Mouse (Mus musculus): ENCODE data around the gene Cpxm1. TPM values are rescaled to one million over a fixed set of nuclear protein-coding genes. Genes with fewer than 3 reads are reported as not detected.

The Cpxm1 gene
- total RNA-seq (2014; rRNA removed) (0.46 and 0.54 TPM in 2 replicates), polyA plus RNA-seq (2012; rRNA removed) (1.4 and 1.6 TPM in 2 replicates)

- H3K4me3 ChIP-seq (ENCODE audit: insufficient read depth, low read depth, low read length) = peak within 1 kb of the TSS; percentile 45
- no peak within 1 kb of the TSS for H3K27ac ChIP-seq (replicated peaks; ENCODE audit: insufficient read depth, low read depth, low read length)
- 6% methylated on average over 45 of the region's 53 CpGs for WGBS
- no peaks in the 10 kb centered on the region for H3K79me2 ChIP-seq (ENCODE audit: control insufficient read depth, insufficient read depth, low read length)
- peaks cover 7% of the 10 kb centered on the region for H3K27me3 ChIP-seq (ENCODE audit: control insufficient read depth, insufficient read depth, low read length)
- DNase-seq (ENCODE audit: extremely low read depth, low read depth, low spot score) = no peak
- TF ChIP-seq CTCF (IDR thresholded peaks at IDR 0.05; ENCODE audit: low read depth, low read length) = no peak
- no peak for TF ChIP-seq POLR2A (IDR thresholded peaks at IDR 0.05; ENCODE audit: extremely low read depth, insufficient read depth, low read length)
- no peaks in the 10 kb centered on the region for H3K4me1 ChIP-seq (ENCODE audit: control insufficient read depth, insufficient read depth, low read length)
- no peaks in the 10 kb centered on the region for H3K36me3 ChIP-seq (ENCODE audit: control insufficient read depth, insufficient read depth, low read length)
- peak within 1 kb of the TSS; percentile 57 for H3K9ac ChIP-seq (ENCODE audit: low read depth, low read length)
Measured at GRCm38 (mm10) chr2:130397186-130397985, at the start of gene Cpxm1. TSS of gene Cpxm1 (minus strand) at chr2:130397574.

- WGBS = 83% methylated on average over 10 of the region's 10 CpGs
- no peak overlapping the region for H3K4me3 ChIP-seq (ENCODE audit: insufficient read depth, low read depth, low read length)
- no peak for DNase-seq (ENCODE audit: extremely low read depth, low read depth, low spot score)
- no peak overlapping the region for H3K27ac ChIP-seq (replicated peaks; ENCODE audit: insufficient read depth, low read depth, low read length)
- TF ChIP-seq CTCF (IDR thresholded peaks at IDR 0.05; ENCODE audit: low read depth, low read length) (no peak), POLR2A (IDR thresholded peaks at IDR 0.05; ENCODE audit: extremely low read depth, insufficient read depth, low read length) (no peak)
- H3K27me3 ChIP-seq (ENCODE audit: control insufficient read depth, insufficient read depth, low read length) = no peaks in the 10 kb centered on the region
- H3K36me3 ChIP-seq (ENCODE audit: control insufficient read depth, insufficient read depth, low read length) = peaks cover 20% of the 10 kb centered on the region; the same call in 1 of the 2 replicates
- peaks cover 6% of the 10 kb centered on the region; the same call in 1 of the 2 replicates for H3K4me1 ChIP-seq (ENCODE audit: control insufficient read depth, insufficient read depth, low read length)
- no peak overlapping the region for H3K9ac ChIP-seq (ENCODE audit: low read depth, low read length)
- no peaks in the 10 kb centered on the region for H3K79me2 ChIP-seq (ENCODE audit: control insufficient read depth, insufficient read depth, low read length)
Measured at GRCm38 (mm10) chr2:130442162-130442561, 44.8 kb upstream of the Cpxm1 start.

GRCm38 (mm10) chr2:130439840-130440480 is 42.6 kb upstream of the Cpxm1 start:
- TF ChIP-seq POLR2A (IDR thresholded peaks at IDR 0.05; ENCODE audit: extremely low read depth, insufficient read depth, low read length) (no peak), CTCF (IDR thresholded peaks at IDR 0.05; ENCODE audit: low read depth, low read length) (no peak)
- H3K9ac ChIP-seq (ENCODE audit: low read depth, low read length) = no peak overlapping the region
- H3K79me2 ChIP-seq (ENCODE audit: control insufficient read depth, insufficient read depth, low read length) = no peaks in the 10 kb centered on the region
- peaks cover 20% of the 10 kb centered on the region; the same call in 1 of the 2 replicates for H3K36me3 ChIP-seq (ENCODE audit: control insufficient read depth, insufficient read depth, low read length)
- no peaks in the 10 kb centered on the region for H3K27me3 ChIP-seq (ENCODE audit: control insufficient read depth, insufficient read depth, low read length)
- DNase-seq (ENCODE audit: extremely low read depth, low read depth, low spot score) = no peak
- WGBS = over 99% methylated on average over 4 of the region's 4 CpGs
- no peak overlapping the region for H3K4me3 ChIP-seq (ENCODE audit: insufficient read depth, low read depth, low read length)
- no peak overlapping the region for H3K27ac ChIP-seq (replicated peaks; ENCODE audit: insufficient read depth, low read depth, low read length)
- H3K4me1 ChIP-seq (ENCODE audit: control insufficient read depth, insufficient read depth, low read length) = no peaks in the 10 kb centered on the region

GRCm38 (mm10) chr2:130438861-130439260 is 41.5 kb upstream of the Cpxm1 start:
- Histone ChIP-seq H3K27ac (replicated peaks; ENCODE audit: insufficient read depth, low read depth, low read length) (no peak overlapping the region), H3K79me2 (ENCODE audit: control insufficient read depth, insufficient read depth, low read length) (no peaks in the 10 kb centered on the region; the same call in 1 of the 2 replicates), H3K9ac (ENCODE audit: low read depth, low read length) (no peak overlapping the region), H3K4me3 (ENCODE audit: insufficient read depth, low read depth, low read length) (no peak overlapping the region), H3K27me3 (ENCODE audit: control insufficient read depth, insufficient read depth, low read length) (no peaks in the 10 kb centered on the region), H3K36me3 (ENCODE audit: control insufficient read depth, insufficient read depth, low read length) (peaks cover 18% of the 10 kb centered on the region; the same call in 1 of the 2 replicates), H3K4me1 (ENCODE audit: control insufficient read depth, insufficient read depth, low read length) (no peaks in the 10 kb centered on the region)
- 91% methylated on average over 3 of the region's 3 CpGs for WGBS
- no peak for TF ChIP-seq POLR2A (IDR thresholded peaks at IDR 0.05; ENCODE audit: extremely low read depth, insufficient read depth, low read length)
- no peak for TF ChIP-seq CTCF (IDR thresholded peaks at IDR 0.05; ENCODE audit: low read depth, low read length)
- DNase-seq (ENCODE audit: extremely low read depth, low read depth, low spot score) = no peak

- no peaks in the 10 kb centered on the region for H3K27me3 ChIP-seq (ENCODE audit: control insufficient read depth, insufficient read depth, low read length)
- TF ChIP-seq POLR2A (IDR thresholded peaks at IDR 0.05; ENCODE audit: extremely low read depth, insufficient read depth, low read length) = no peak
- no peak for TF ChIP-seq CTCF (IDR thresholded peaks at IDR 0.05; ENCODE audit: low read depth, low read length)
- peaks cover 8% of the 10 kb centered on the region; the same call in 1 of the 2 replicates for H3K36me3 ChIP-seq (ENCODE audit: control insufficient read depth, insufficient read depth, low read length)
- no peak overlapping the region for H3K27ac ChIP-seq (replicated peaks; ENCODE audit: insufficient read depth, low read depth, low read length)
- no peak overlapping the region for H3K9ac ChIP-seq (ENCODE audit: low read depth, low read length)
- no peak for DNase-seq (ENCODE audit: extremely low read depth, low read depth, low spot score)
- 96% methylated on average over 1 of the region's 1 CpGs for WGBS
- H3K79me2 ChIP-seq (ENCODE audit: control insufficient read depth, insufficient read depth, low read length) = peaks cover 5% of the 10 kb centered on the region; the same call in 1 of the 2 replicates
- H3K4me1 ChIP-seq (ENCODE audit: control insufficient read depth, insufficient read depth, low read length) = no peaks in the 10 kb centered on the region
- H3K4me3 ChIP-seq (ENCODE audit: insufficient read depth, low read depth, low read length) = no peak overlapping the region
Measured at GRCm38 (mm10) chr2:130436769-130437168, 39.4 kb upstream of the Cpxm1 start.
